Mouse (Mus musculus): Measurements from ENCODE around the gene Teddm1a. TPM values are rescaled to one million over a fixed set of nuclear protein-coding genes. Genes with fewer than 3 reads are reported as not detected.

Gene Teddm1a
- polyA plus RNA-seq, 1 experiment from 2014 or later = not detected

GRCm38 (mm10) chr1:153909963-153910291 lies 18.4 kb downstream of the Teddm1a start:
- H3K27me3 ChIP-seq (ENCODE audit: control insufficient read depth, insufficient read depth, low read length) = no peaks in the 10 kb centered on the region
- no peak for DNase-seq (ENCODE audit: low spot score)

GRCm38 (mm10) chr1:153910423-153910822 lies 18.9 kb downstream of the Teddm1a start:
- H3K4me1 ChIP-seq (replicated peaks; ENCODE audit: control insufficient read depth, insufficient read depth, low read length) = no peaks in the 10 kb centered on the region
- no peak for ATAC-seq (ENCODE audit: low FRiP score)
- no peak overlapping the region for H3K4me3 ChIP-seq (ENCODE audit: low read depth, low read length)
- 94% methylated on average over 5 of the region's 5 CpGs for WGBS
- H3K9ac ChIP-seq (ENCODE audit: low read depth, low read length) = no peak overlapping the region
- H3K27me3 ChIP-seq (ENCODE audit: control insufficient read depth, insufficient read depth, low read length) = no peaks in the 10 kb centered on the region
- H3K27ac ChIP-seq (ENCODE audit: low read depth, low read length) = no peak overlapping the region
- no peaks in the 10 kb centered on the region for H3K9me3 ChIP-seq (ENCODE audit: control insufficient read depth, low read length)
- no peak overlapping the region for H3K4me2 ChIP-seq (replicated peaks; ENCODE audit: low read depth, low read length)
- peaks cover 13% of the 10 kb centered on the region; the same call in 1 of the 2 replicates for H3K36me3 ChIP-seq (ENCODE audit: control insufficient read depth, insufficient read depth, low read length)
- no peak for DNase-seq (ENCODE audit: low spot score)

More at GRCm38 (mm10) chr1:153909963-153910291, 18.4 kb downstream of the Teddm1a start:
- no peak for ATAC-seq (ENCODE audit: low FRiP score)
- Histone ChIP-seq H3K27ac (ENCODE audit: low read depth, low read length) (no peak overlapping the region), H3K4me1 (replicated peaks; ENCODE audit: control insufficient read depth, insufficient read depth, low read length) (no peaks in the 10 kb centered on the region), H3K4me3 (ENCODE audit: low read depth, low read length) (no peak overlapping the region), H3K9ac (ENCODE audit: low read depth, low read length) (no peak overlapping the region), H3K9me3 (ENCODE audit: control insufficient read depth, low read length) (no peaks in the 10 kb centered on the region), H3K36me3 (ENCODE audit: control insufficient read depth, insufficient read depth, low read length) (peaks cover 15% of the 10 kb centered on the region; the same call in 1 of the 2 replicates), H3K4me2 (replicated peaks; ENCODE audit: low read depth, low read length) (no peak overlapping the region)
- WGBS = 96% methylated on average over 9 of the region's 9 CpGs

- peaks cover 9% of the 10 kb centered on the region; the same call in 1 of the 2 replicates for H3K36me3 ChIP-seq (ENCODE audit: control insufficient read depth, insufficient read depth, low read length)
Observed at GRCm38 (mm10) chr1:153911276-153911795, 19.8 kb downstream of the Teddm1a start.

GRCm38 (mm10) chr1:153913869-153914268 lies 22.3 kb downstream of the Teddm1a start:
- H3K4me3 ChIP-seq (ENCODE audit: low read depth, low read length) = no peak overlapping the region
- H3K36me3 ChIP-seq (ENCODE audit: control insufficient read depth, insufficient read depth, low read length) = 0 out of 2 replicates have a peak, but pooled peaks cover 1% of the 10 kb centered on the region
- 89% methylated on average over 3 of the region's 3 CpGs for WGBS
- ATAC-seq (ENCODE audit: low FRiP score) (no peak), DNase-seq (ENCODE audit: low spot score) (no peak)
- H3K9me3 ChIP-seq (ENCODE audit: control insufficient read depth, low read length) = no peaks in the 10 kb centered on the region
- H3K4me1 ChIP-seq (replicated peaks; ENCODE audit: control insufficient read depth, insufficient read depth, low read length) = no peaks in the 10 kb centered on the region
- no peaks in the 10 kb centered on the region for H3K27me3 ChIP-seq (ENCODE audit: control insufficient read depth, insufficient read depth, low read length)
- no peak overlapping the region for H3K4me2 ChIP-seq (replicated peaks; ENCODE audit: low read depth, low read length)
- H3K9ac ChIP-seq (ENCODE audit: low read depth, low read length) = no peak overlapping the region
- no peak overlapping the region for H3K27ac ChIP-seq (ENCODE audit: low read depth, low read length)

More at GRCm38 (mm10) chr1:153911276-153911795, 19.8 kb downstream of the Teddm1a start:
- Histone ChIP-seq H3K4me2 (replicated peaks; ENCODE audit: low read depth, low read length) (no peak overlapping the region), H3K4me1 (replicated peaks; ENCODE audit: control insufficient read depth, insufficient read depth, low read length) (no peaks in the 10 kb centered on the region), H3K9me3 (ENCODE audit: control insufficient read depth, low read length) (no peaks in the 10 kb centered on the region), H3K27ac (ENCODE audit: low read depth, low read length) (no peak overlapping the region), H3K4me3 (ENCODE audit: low read depth, low read length) (no peak overlapping the region), H3K27me3 (ENCODE audit: control insufficient read depth, insufficient read depth, low read length) (no peaks in the 10 kb centered on the region), H3K9ac (ENCODE audit: low read depth, low read length) (no peak overlapping the region)
- 91% methylated on average over 6 of the region's 6 CpGs for WGBS
- DNase-seq (ENCODE audit: low spot score) (no peak), ATAC-seq (ENCODE audit: low FRiP score) (no peak)

- 94% methylated on average over 3 of the region's 3 CpGs for WGBS
- H3K9me3 ChIP-seq (ENCODE audit: control insufficient read depth, low read length) = no peaks in the 10 kb centered on the region
- H3K4me3 ChIP-seq (ENCODE audit: low read depth, low read length) = no peak overlapping the region
- no peak overlapping the region for H3K4me2 ChIP-seq (replicated peaks; ENCODE audit: low read depth, low read length)
- H3K4me1 ChIP-seq (replicated peaks; ENCODE audit: control insufficient read depth, insufficient read depth, low read length) = no peaks in the 10 kb centered on the region
- no peak overlapping the region for H3K27ac ChIP-seq (ENCODE audit: low read depth, low read length)
- no peak overlapping the region for H3K9ac ChIP-seq (ENCODE audit: low read depth, low read length)
- no peak for DNase-seq (ENCODE audit: low spot score)
- no peaks in the 10 kb centered on the region for H3K27me3 ChIP-seq (ENCODE audit: control insufficient read depth, insufficient read depth, low read length)
- no peak for ATAC-seq (ENCODE audit: low FRiP score)
- no peaks in the 10 kb centered on the region for H3K36me3 ChIP-seq (ENCODE audit: control insufficient read depth, insufficient read depth, low read length)
Observed at GRCm38 (mm10) chr1:153918521-153919206, 27.1 kb downstream of the Teddm1a start.

- WGBS = 88% methylated on average over 3 of the region's 3 CpGs
- Histone ChIP-seq H3K36me3 (ENCODE audit: control insufficient read depth, insufficient read depth, low read length) (no peaks in the 10 kb centered on the region), H3K27ac (ENCODE audit: low read depth, low read length) (no peak overlapping the region), H3K4me1 (replicated peaks; ENCODE audit: control insufficient read depth, insufficient read depth, low read length) (no peaks in the 10 kb centered on the region), H3K27me3 (ENCODE audit: control insufficient read depth, insufficient read depth, low read length) (no peaks in the 10 kb centered on the region), H3K4me3 (ENCODE audit: low read depth, low read length) (no peak overlapping the region), H3K4me2 (replicated peaks; ENCODE audit: low read depth, low read length) (no peak overlapping the region), H3K9me3 (ENCODE audit: control insufficient read depth, low read length) (no peaks in the 10 kb centered on the region), H3K9ac (ENCODE audit: low read depth, low read length) (no peak overlapping the region)
- no peak for DNase-seq (ENCODE audit: low spot score)
- ATAC-seq (ENCODE audit: low FRiP score) = no peak
Observed at GRCm38 (mm10) chr1:153921642-153922041, 30.1 kb downstream of the Teddm1a start.

- no peak for DNase-seq (ENCODE audit: low spot score)
- 39% methylated on average over 4 of the region's 5 CpGs for WGBS
Observed at GRCm38 (mm10) chr1:153922571-153923021, 31.1 kb downstream of the Teddm1a start.

GRCm38 (mm10) chr1:153924395-153925385 lies 33.1 kb downstream of the Teddm1a start:
- ATAC-seq (ENCODE audit: low FRiP score) = no peak
- H3K4me3 ChIP-seq (ENCODE audit: low read depth, low read length) = no peak overlapping the region

More at GRCm38 (mm10) chr1:153922571-153923021, 31.1 kb downstream of the Teddm1a start:
- Histone ChIP-seq H3K36me3 (ENCODE audit: control insufficient read depth, insufficient read depth, low read length) (no peaks in the 10 kb centered on the region), H3K9ac (ENCODE audit: low read depth, low read length) (no peak overlapping the region), H3K4me1 (replicated peaks; ENCODE audit: control insufficient read depth, insufficient read depth, low read length) (no peaks in the 10 kb centered on the region), H3K27ac (ENCODE audit: low read depth, low read length) (no peak overlapping the region), H3K4me2 (replicated peaks; ENCODE audit: low read depth, low read length) (no peak overlapping the region), H3K4me3 (ENCODE audit: low read depth, low read length) (no peak overlapping the region), H3K9me3 (ENCODE audit: control insufficient read depth, low read length) (no peaks in the 10 kb centered on the region), H3K27me3 (ENCODE audit: control insufficient read depth, insufficient read depth, low read length) (no peaks in the 10 kb centered on the region)
- ATAC-seq (ENCODE audit: low FRiP score) = no peak

More at GRCm38 (mm10) chr1:153924395-153925385, 33.1 kb downstream of the Teddm1a start:
- no peak for DNase-seq (ENCODE audit: low spot score)
- H3K9me3 ChIP-seq (ENCODE audit: control insufficient read depth, low read length) = no peaks in the 10 kb centered on the region
- H3K27me3 ChIP-seq (ENCODE audit: control insufficient read depth, insufficient read depth, low read length) = no peaks in the 10 kb centered on the region
- no peak overlapping the region for H3K4me2 ChIP-seq (replicated peaks; ENCODE audit: low read depth, low read length)
- H3K36me3 ChIP-seq (ENCODE audit: control insufficient read depth, insufficient read depth, low read length) = no peaks in the 10 kb centered on the region
- H3K27ac ChIP-seq (ENCODE audit: low read depth, low read length) = no peak overlapping the region
- 89% methylated on average over 6 of the region's 6 CpGs for WGBS
- no peak overlapping the region for H3K9ac ChIP-seq (ENCODE audit: low read depth, low read length)
- H3K4me1 ChIP-seq (replicated peaks; ENCODE audit: control insufficient read depth, insufficient read depth, low read length) = no peaks in the 10 kb centered on the region

Data from hindbrain, embryonic 11.5 days (tissue).